Comparison of ENCODE assay signal across 30 mouse cellular contexts in the genomic region with DNA sequence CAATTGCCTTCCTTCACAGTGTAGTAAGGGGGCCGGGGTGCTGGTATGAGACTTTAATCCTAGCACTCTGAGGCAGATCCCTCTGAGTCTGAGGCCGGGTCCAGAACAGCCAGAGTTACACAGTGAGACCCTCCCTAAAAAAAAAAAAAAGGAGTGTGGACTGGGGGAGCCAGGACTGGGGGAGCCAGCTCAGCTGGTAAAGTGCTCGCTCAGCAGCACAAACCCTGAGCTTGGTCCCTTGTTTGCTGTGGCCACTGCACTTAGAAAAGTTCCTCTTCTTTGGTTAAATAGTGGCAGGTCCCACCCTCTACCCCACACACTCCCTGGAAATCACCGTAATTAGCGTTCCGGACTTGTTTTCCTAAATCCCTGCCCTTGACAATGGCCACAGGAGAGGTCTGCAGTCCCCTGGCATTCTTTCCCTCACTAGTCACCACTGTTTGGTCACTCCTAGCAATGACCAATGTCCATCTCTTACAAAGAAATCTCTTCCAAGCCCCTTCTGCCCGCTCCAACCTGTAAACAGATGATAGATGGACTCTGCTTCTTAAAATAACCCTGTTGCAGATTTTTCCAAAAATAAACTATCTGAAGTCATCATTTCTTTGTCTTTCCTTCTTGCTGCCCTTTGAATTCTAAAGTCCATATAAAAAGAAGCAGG. TPM values are rescaled to one million over a fixed set of nuclear protein-coding genes. Genes with fewer than 3 reads are reported as not detected.
DNase-seq lines count a peak whose midpoint lies in the region; ATAC-seq lines count a peak whose summit lies in the region.
"Had no signal": no experiment of that assay in that cellular context is flagged by ENCODE, and none has a peak within 500 bp of the region (broad histone marks: within the 10 kb centered on the region; RNA-seq: fewer than 3 reads in every experiment).

No protein-coding gene starts in this region.

- H3K9ac ChIP-seq in midbrain, embryonic 11.5 days (ENCODE audit: low read length), result no peak overlapping the region
- no peak overlapping the region for H3K9ac ChIP-seq in midbrain, embryonic 16.5 days (ENCODE audit: low read depth, low read length)
- no peak overlapping the region for H3K9ac ChIP-seq in liver, embryonic 12.5 days
- H3K9ac ChIP-seq: embryonic facial prominence, embryonic 13.5 days; forebrain, postnatal 0 days; heart, embryonic 13.5 days; hindbrain, embryonic 15.5 days; kidney, embryonic 15.5 days; limb, embryonic 15.5 days; lung, embryonic 15.5 days; neural tube, embryonic 13.5 days had no signal

- DNase-seq in heart, adult 11 months, result peak; percentile 83
- no peak for DNase-seq in heart, adult 18-20 months
- DNase-seq in midbrain, embryonic 11.5 days (ENCODE audit: low spot score, missing footprints), result peak; percentile 65
- DNase-seq in yolk sac, embryonic 10.5 days (ENCODE audit: low spot score), result peak; percentile 38
- DNase-seq in gastrocnemius, adult 8-10 months (ENCODE audit: low spot score in 2 of 2), result no peak
- DNase-seq: adrenal gland, postnatal 10 days; cerebellum, adult 11-12 months; cerebellum, adult 9-11 months; forebrain, postnatal 0 days; gastrocnemius, postnatal 25 days; heart, adult 2 months; heart, postnatal 10 days; kidney, adult 11 months; kidney, postnatal 4 days; right cerebral cortex, postnatal 4 days; thymus, postnatal 14 days had no signal

- no peaks in the 10 kb centered on the region for H3K36me3 ChIP-seq in midbrain, embryonic 11.5 days (ENCODE audit: control insufficient read depth, insufficient read depth, low read length)
- H3K36me3 ChIP-seq in midbrain, embryonic 16.5 days (ENCODE audit: control insufficient read depth, insufficient read depth, low read length), result no peaks in the 10 kb centered on the region
- no peaks in the 10 kb centered on the region for H3K36me3 ChIP-seq in liver, embryonic 12.5 days
- H3K36me3 ChIP-seq: embryonic facial prominence, embryonic 13.5 days; heart, embryonic 13.5 days; hindbrain, embryonic 10.5 days; hindbrain, embryonic 15.5 days; kidney, embryonic 15.5 days; limb, embryonic 15.5 days; lung, embryonic 15.5 days; midbrain, embryonic 10.5 days; neural tube, embryonic 13.5 days had no signal

- no peaks in the 10 kb centered on the region for H3K9me3 ChIP-seq in midbrain, embryonic 11.5 days (ENCODE audit: control insufficient read depth, low read length)
- H3K9me3 ChIP-seq in midbrain, embryonic 16.5 days (replicated peaks; ENCODE audit: control insufficient read depth, low read length, poor library complexity, severe bottlenecking), result no peaks in the 10 kb centered on the region
- peaks cover 3% of the 10 kb centered on the region for H3K9me3 ChIP-seq in liver, embryonic 12.5 days (replicated peaks)
- H3K9me3 ChIP-seq: embryonic facial prominence, embryonic 13.5 days; heart, embryonic 13.5 days; hindbrain, embryonic 10.5 days; hindbrain, embryonic 15.5 days; kidney, embryonic 15.5 days; limb, embryonic 15.5 days; lung, embryonic 15.5 days; midbrain, embryonic 10.5 days; neural tube, embryonic 13.5 days had no signal

- no peaks in the 10 kb centered on the region for H3K27me3 ChIP-seq in midbrain, embryonic 11.5 days (ENCODE audit: control insufficient read depth, insufficient read depth, low read length)
- no peaks in the 10 kb centered on the region for H3K27me3 ChIP-seq in midbrain, embryonic 16.5 days (ENCODE audit: control insufficient read depth, insufficient read depth, low read depth, low read length)
- no peaks in the 10 kb centered on the region for H3K27me3 ChIP-seq in liver, embryonic 12.5 days (replicated peaks)
- H3K27me3 ChIP-seq: embryonic facial prominence, embryonic 13.5 days; heart, embryonic 13.5 days; hindbrain, embryonic 15.5 days; kidney, embryonic 15.5 days; limb, embryonic 15.5 days; lung, embryonic 15.5 days; neural tube, embryonic 13.5 days had no signal

- no peaks in the 10 kb centered on the region for H3K4me1 ChIP-seq in midbrain, embryonic 11.5 days (ENCODE audit: control insufficient read depth, insufficient read depth, low read length)
- no peaks in the 10 kb centered on the region for H3K4me1 ChIP-seq in midbrain, embryonic 16.5 days (ENCODE audit: control insufficient read depth, insufficient read depth, low read length)
- H3K4me1 ChIP-seq in liver, embryonic 12.5 days, result peaks cover 61% of the 10 kb centered on the region
- H3K4me1 ChIP-seq: embryonic facial prominence, embryonic 13.5 days; heart, embryonic 13.5 days; hindbrain, embryonic 15.5 days; limb, embryonic 15.5 days; lung, embryonic 15.5 days; neural tube, embryonic 13.5 days had no signal

- no peak overlapping the region for H3K27ac ChIP-seq in midbrain, embryonic 11.5 days (ENCODE audit: low read depth, low read length)
- H3K27ac ChIP-seq in midbrain, embryonic 16.5 days (ENCODE audit: low read length), result no peak overlapping the region
- H3K27ac ChIP-seq in liver, embryonic 12.5 days, result peak overlapping the region; percentile 36; the same call in 1 of the 2 replicates
- H3K27ac ChIP-seq: embryonic facial prominence, embryonic 13.5 days; heart, adult 2 months; heart, embryonic 13.5 days; hindbrain, embryonic 10.5 days; hindbrain, embryonic 15.5 days; kidney, embryonic 15.5 days; limb, embryonic 15.5 days; lung, embryonic 15.5 days; midbrain, embryonic 10.5 days; neural tube, embryonic 13.5 days had no signal

- H3K4me2 ChIP-seq in midbrain, embryonic 11.5 days, result no peak overlapping the region
- H3K4me2 ChIP-seq in midbrain, embryonic 16.5 days (ENCODE audit: low read length), result no peak overlapping the region
- no peak overlapping the region for H3K4me2 ChIP-seq in liver, embryonic 12.5 days
- H3K4me2 ChIP-seq: embryonic facial prominence, embryonic 13.5 days; heart, embryonic 13.5 days; hindbrain, embryonic 15.5 days; kidney, embryonic 15.5 days; limb, embryonic 15.5 days; lung, embryonic 15.5 days; neural tube, embryonic 13.5 days had no signal

- 70% methylated on average over 7 of the region's 7 CpGs for WGBS in midbrain, embryonic 11.5 days
- WGBS in midbrain, embryonic 16.5 days, result 64% methylated on average over 7 of the region's 7 CpGs
- 65% methylated on average over 7 of the region's 7 CpGs for WGBS in liver, embryonic 12.5 days (ENCODE audit: insufficient replicate concordance)

- ATAC-seq in midbrain, embryonic 11.5 days (ENCODE audit: low FRiP score), result no peak
- ATAC-seq in midbrain, embryonic 16.5 days, result no peak
- ATAC-seq in liver, embryonic 12.5 days, result no peak
- no peak for ATAC-seq in cerebellum, adult (ENCODE audit: insufficient number of reproducible peaks, low FRiP score, low TSS enrichment)
- ATAC-seq: forebrain, postnatal 0 days; inflammation-experienced regulatory T-cells, adult 6 months had no signal

- H3K4me3 ChIP-seq in midbrain, embryonic 11.5 days (ENCODE audit: low read depth, low read length), result no peak overlapping the region
- H3K4me3 ChIP-seq in midbrain, embryonic 16.5 days (ENCODE audit: low read depth, low read length), result no peak overlapping the region
- H3K4me3 ChIP-seq in liver, embryonic 12.5 days, result no peak overlapping the region
- H3K4me3 ChIP-seq: embryonic facial prominence, embryonic 13.5 days; erythroblast, embryonic 14.5 days; heart, adult 2 months; heart, embryonic 13.5 days; hindbrain, embryonic 10.5 days; hindbrain, embryonic 15.5 days; kidney, embryonic 15.5 days; limb, embryonic 15.5 days; lung, embryonic 15.5 days; midbrain, embryonic 10.5 days; neural tube, embryonic 13.5 days had no signal

RNA-seq across cellular contexts. Expression of a gene that starts 32.9 kb away (rescaled TPM):
- 10 to 100 TPM; 12.2 to 12.4 TPM for total RNA-seq in heart, adult 18-20 months (2021)
- polyA plus RNA-seq in midbrain, embryonic 11.5 days (2014; fragmentation: Nextera tagmentation; extraction: Ambion mirVana), result 31.3 and 34.1 TPM in 2 replicates
- 13.9 and 20.7 TPM in 2 replicates for polyA plus RNA-seq in midbrain, embryonic 16.5 days (2015; fragmentation: Nextera tagmentation; extraction: Ambion mirVana)
- polyA plus RNA-seq in liver, embryonic 12.5 days (2016; fragmentation: Nextera tagmentation; extraction: Ambion mirVana), result 7.9 and 9.3 TPM in 2 replicates
- 10 to 100 TPM; 12.4 to 15.4 (median 13.2) TPM for total RNA-seq in gastrocnemius, adult 8-10 months (2022)

Comparison
In these comparisons a context has a peak if more than half of its experiments do, and no peak if none do; other contexts are left out.
1. DNase-seq: peak in heart, adult 11 months (single experiment), midbrain, embryonic 11.5 days (single experiment) and yolk sac, embryonic 10.5 days (single experiment); none in heart, adult 18-20 months (0 of 2) and gastrocnemius, adult 8-10 months (0 of 2).